ENCODE assay signal across 16 mouse cellular contexts in the genomic region with DNA sequence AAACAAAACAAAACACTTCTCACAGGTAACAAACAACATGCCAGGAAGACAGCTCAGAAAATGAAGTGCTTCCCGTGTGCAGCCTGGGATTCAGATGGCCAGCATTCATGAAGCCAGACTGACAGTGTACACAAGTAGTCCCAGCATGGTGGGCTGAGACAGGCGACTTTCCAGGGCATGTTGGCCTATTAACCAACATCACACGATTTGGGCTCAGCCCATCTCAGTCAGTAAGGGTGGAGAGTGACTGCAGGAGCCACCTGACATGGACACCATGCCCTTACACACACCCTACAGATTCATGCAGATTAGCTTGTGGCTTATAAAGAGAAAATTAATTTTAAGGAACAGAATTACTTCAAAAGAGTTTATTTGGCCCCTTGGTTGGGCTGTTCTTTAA. TPM values are rescaled to one million over a fixed set of nuclear protein-coding genes. Genes with fewer than 3 reads are reported as not detected.
DNase-seq lines count a peak whose midpoint lies in the region; ATAC-seq and TF ChIP-seq lines count a peak whose summit lies in the region.
"Had no signal": no experiment of that assay in that cellular context is flagged by ENCODE, and none has a peak within 500 bp of the region (broad histone marks: within the 10 kb centered on the region; RNA-seq: fewer than 3 reads in every experiment).

No protein-coding gene starts in this region.

- peak overlapping the region; percentile 29 for H3K4me3 ChIP-seq in gastrocnemius, adult 2 months
- no peak overlapping the region for H3K4me3 ChIP-seq in heart, postnatal 0 days (ENCODE audit: low read depth, low read length)
- H3K4me3 ChIP-seq in hindbrain, postnatal 0 days (ENCODE audit: low read length) = no peak overlapping the region
- no peak overlapping the region for H3K4me3 ChIP-seq in hindbrain, embryonic 11.5 days (ENCODE audit: low read depth, low read length)
- H3K4me3 ChIP-seq: embryonic facial prominence, embryonic 13.5 days; embryonic facial prominence, embryonic 15.5 days; erythroblast, embryonic 14.5 days; forebrain, embryonic 10.5 days; forebrain, embryonic 12.5 days had no signal

- TF ChIP-seq CTCF in gastrocnemius, adult 2 months (IDR thresholded peaks at IDR 0.05) = no peak
- no peak for TF ChIP-seq CTCF in heart, postnatal 0 days (IDR thresholded peaks at IDR 0.05; ENCODE audit: low read depth)
- no peak for TF ChIP-seq CTCF in hindbrain, postnatal 0 days (IDR thresholded peaks at IDR 0.05; ENCODE audit: low read depth)

- no peak overlapping the region for H3K9ac ChIP-seq in heart, postnatal 0 days (replicated peaks; ENCODE audit: low read depth, low read length)
- H3K9ac ChIP-seq in hindbrain, postnatal 0 days (replicated peaks; ENCODE audit: low read length) = no peak overlapping the region
- H3K9ac ChIP-seq in hindbrain, embryonic 11.5 days (ENCODE audit: low read depth, low read length) = no peak overlapping the region
- H3K9ac ChIP-seq: embryonic facial prominence, embryonic 13.5 days; embryonic facial prominence, embryonic 15.5 days; forebrain, embryonic 12.5 days had no signal

- 58% methylated on average over 3 of the region's 3 CpGs for WGBS in heart, postnatal 0 days
- WGBS in hindbrain, postnatal 0 days = 75% methylated on average over 3 of the region's 3 CpGs
- WGBS in hindbrain, embryonic 11.5 days = 84% methylated on average over 3 of the region's 3 CpGs

- peaks cover 32% of the 10 kb centered on the region for H3K4me1 ChIP-seq in heart, postnatal 0 days (ENCODE audit: control insufficient read depth, insufficient read depth)
- no peaks in the 10 kb centered on the region for H3K4me1 ChIP-seq in hindbrain, postnatal 0 days (ENCODE audit: insufficient read depth, low read length)
- no peaks in the 10 kb centered on the region for H3K4me1 ChIP-seq in hindbrain, embryonic 11.5 days (replicated peaks; ENCODE audit: control insufficient read depth, insufficient read depth, low read length)
- H3K4me1 ChIP-seq: embryonic facial prominence, embryonic 15.5 days; forebrain, embryonic 10.5 days; forebrain, embryonic 12.5 days had no signal

- intact Hi-C loops in gastrocnemius, adult 2 months (cut with DNase I) = no loop called here

- no peaks in the 10 kb centered on the region for H3K27me3 ChIP-seq in heart, postnatal 0 days (ENCODE audit: control insufficient read depth, insufficient read depth, low read length)
- no peaks in the 10 kb centered on the region for H3K27me3 ChIP-seq in hindbrain, postnatal 0 days (ENCODE audit: insufficient read depth, low read length)
- no peaks in the 10 kb centered on the region for H3K27me3 ChIP-seq in hindbrain, embryonic 11.5 days (ENCODE audit: control insufficient read depth, insufficient read depth, low read length)
- H3K27me3 ChIP-seq: embryonic facial prominence, embryonic 13.5 days; embryonic facial prominence, embryonic 15.5 days; forebrain, embryonic 12.5 days had no signal

- no peaks in the 10 kb centered on the region for H3K9me3 ChIP-seq in heart, postnatal 0 days (replicated peaks; ENCODE audit: control insufficient read depth, low read length)
- no peaks in the 10 kb centered on the region for H3K9me3 ChIP-seq in hindbrain, postnatal 0 days (ENCODE audit: low read length)
- H3K9me3 ChIP-seq in hindbrain, embryonic 11.5 days (ENCODE audit: control insufficient read depth, low read length) = no peaks in the 10 kb centered on the region
- H3K9me3 ChIP-seq: embryonic facial prominence, embryonic 13.5 days; embryonic facial prominence, embryonic 15.5 days; forebrain, embryonic 10.5 days; forebrain, embryonic 12.5 days had no signal

- peak overlapping the region; percentile 90 for H3K27ac ChIP-seq in gastrocnemius, adult 2 months
- peak overlapping the region; percentile 43; the same call in 1 of the 2 replicates for H3K27ac ChIP-seq in heart, postnatal 0 days (ENCODE audit: low read depth)
- peak overlapping the region; percentile 49; the same call in 1 of the 2 replicates for H3K27ac ChIP-seq in hindbrain, postnatal 0 days
- H3K27ac ChIP-seq in hindbrain, embryonic 11.5 days (ENCODE audit: low read depth, low read length) = no peak overlapping the region
- H3K27ac ChIP-seq: embryonic facial prominence, embryonic 13.5 days; embryonic facial prominence, embryonic 15.5 days; forebrain, embryonic 10.5 days; forebrain, embryonic 12.5 days had no signal

- H3K36me3 ChIP-seq in heart, postnatal 0 days (replicated peaks; ENCODE audit: control insufficient read depth, insufficient read depth, low read length) = 0 out of 2 replicates have a peak, but pooled peaks cover 3% of the 10 kb centered on the region
- H3K36me3 ChIP-seq in hindbrain, postnatal 0 days (ENCODE audit: insufficient read depth, low read length) = no peaks in the 10 kb centered on the region
- H3K36me3 ChIP-seq in hindbrain, embryonic 11.5 days (ENCODE audit: control insufficient read depth, insufficient read depth, low read length) = no peaks in the 10 kb centered on the region
- H3K36me3 ChIP-seq: embryonic facial prominence, embryonic 15.5 days had no signal

- peak; percentile 52 for DNase-seq in gastrocnemius, adult 2 months
- DNase-seq in gastrocnemius, adult 18-20 months (ENCODE audit: low spot score) = no peak
- DNase-seq in heart, postnatal 0 days (ENCODE audit: low spot score) = no peak
- DNase-seq in heart, adult 9 months (ENCODE audit: low spot score in 2 of 2) = no peak
- DNase-seq in hindbrain, postnatal 0 days (ENCODE audit: low spot score) = no peak
- DNase-seq in hindbrain, embryonic 11.5 days (ENCODE audit: low spot score) = no peak
- DNase-seq: adrenal gland, adult 2 months; adrenal gland, postnatal 10 days; adrenal gland, postnatal 25 days; cerebellum, adult 8-10 months; embryo, embryonic 11 days had no signal

- no peak for ATAC-seq in heart, postnatal 0 days (ENCODE audit: insufficient read depth, low read depth)
- no peak for ATAC-seq in hindbrain, postnatal 0 days
- no peak for ATAC-seq in hindbrain, embryonic 11.5 days (ENCODE audit: low FRiP score)

- no peak overlapping the region for H3K4me2 ChIP-seq in heart, postnatal 0 days (ENCODE audit: low read depth, low read length)
- H3K4me2 ChIP-seq in hindbrain, postnatal 0 days (ENCODE audit: low read depth, low read length) = no peak overlapping the region
- no peak overlapping the region for H3K4me2 ChIP-seq in hindbrain, embryonic 11.5 days (replicated peaks; ENCODE audit: low read depth, low read length)
- H3K4me2 ChIP-seq: embryonic facial prominence, embryonic 13.5 days; embryonic facial prominence, embryonic 15.5 days; forebrain, embryonic 12.5 days had no signal

- no peak for TF ChIP-seq EP300 in heart, postnatal 0 days (IDR thresholded peaks at IDR 0.05; ENCODE audit: low read depth)

RNA-seq across cellular contexts. Expression of gene Ube2e1, which starts 28.9 kb away (rescaled TPM):
- 10 to 100 TPM; 86.5 to 95.5 TPM for total RNA-seq in gastrocnemius, adult 2 months (2021)
- total RNA-seq in gastrocnemius, adult 18-20 months (2021) = 10 to 100 TPM; 89.6 to 97.0 TPM
- total RNA-seq in heart, postnatal 0 days (2014; rRNA removed; ENCODE audit: low replicate concordance) = 12.9 and 31.0 TPM in 2 replicates
- 44.4 and 47.3 TPM in 2 replicates for polyA plus RNA-seq in heart, postnatal 0 days (2015; fragmentation: Nextera tagmentation; extraction: Ambion mirVana)
- 33.5 and 38.8 TPM in 2 replicates for total RNA-seq in hindbrain, postnatal 0 days (2014; rRNA removed)
- polyA plus RNA-seq in hindbrain, postnatal 0 days (2015; fragmentation: Nextera tagmentation; extraction: Ambion mirVana) = 157 TPM in 2 replicates
- polyA plus RNA-seq in hindbrain, embryonic 11.5 days (2014; fragmentation: Nextera tagmentation; extraction: Ambion mirVana) = 67.4 and 81.9 TPM in 2 replicates

RNA-seq across cellular contexts. Expression of gene Rpl15, which starts 31.6 kb away (rescaled TPM):
- 100 to 1,000 TPM; 519 to 581 TPM for total RNA-seq in gastrocnemius, adult 2 months (2021)
- total RNA-seq in gastrocnemius, adult 18-20 months (2021) = 100 to 1,000 TPM; 521 to 526 TPM
- 517 and 617 TPM in 2 replicates for total RNA-seq in heart, postnatal 0 days (2014; rRNA removed; ENCODE audit: low replicate concordance)
- 236 and 241 TPM in 2 replicates for polyA plus RNA-seq in heart, postnatal 0 days (2015; fragmentation: Nextera tagmentation; extraction: Ambion mirVana)
- 407 and 452 TPM in 2 replicates for total RNA-seq in hindbrain, postnatal 0 days (2014; rRNA removed)
- polyA plus RNA-seq in hindbrain, postnatal 0 days (2015; fragmentation: Nextera tagmentation; extraction: Ambion mirVana) = 275 and 282 TPM in 2 replicates
- polyA plus RNA-seq in hindbrain, embryonic 11.5 days (2014; fragmentation: Nextera tagmentation; extraction: Ambion mirVana) = 400 and 415 TPM in 2 replicates

RNA-seq across cellular contexts. Expression of gene Nkiras1, which starts 31.8 kb away (rescaled TPM):
- total RNA-seq in gastrocnemius, adult 2 months (2021) = 10 to 100 TPM; 30.1 to 44.9 TPM
- 10 to 100 TPM; 35.7 to 38.0 TPM for total RNA-seq in gastrocnemius, adult 18-20 months (2021)
- total RNA-seq in heart, postnatal 0 days (2014; rRNA removed; ENCODE audit: low replicate concordance) = 3.4 and 22.0 TPM in 2 replicates
- polyA plus RNA-seq in heart, postnatal 0 days (2015; fragmentation: Nextera tagmentation; extraction: Ambion mirVana) = 36.9 and 37.2 TPM in 2 replicates
- total RNA-seq in hindbrain, postnatal 0 days (2014; rRNA removed) = 20.5 and 27.1 TPM in 2 replicates
- 68.3 and 70.7 TPM in 2 replicates for polyA plus RNA-seq in hindbrain, postnatal 0 days (2015; fragmentation: Nextera tagmentation; extraction: Ambion mirVana)
- 17.0 and 20.2 TPM in 2 replicates for polyA plus RNA-seq in hindbrain, embryonic 11.5 days (2014; fragmentation: Nextera tagmentation; extraction: Ambion mirVana)
